11 mouse cellular contexts compared by ENCODE assay signal in the genomic region with DNA sequence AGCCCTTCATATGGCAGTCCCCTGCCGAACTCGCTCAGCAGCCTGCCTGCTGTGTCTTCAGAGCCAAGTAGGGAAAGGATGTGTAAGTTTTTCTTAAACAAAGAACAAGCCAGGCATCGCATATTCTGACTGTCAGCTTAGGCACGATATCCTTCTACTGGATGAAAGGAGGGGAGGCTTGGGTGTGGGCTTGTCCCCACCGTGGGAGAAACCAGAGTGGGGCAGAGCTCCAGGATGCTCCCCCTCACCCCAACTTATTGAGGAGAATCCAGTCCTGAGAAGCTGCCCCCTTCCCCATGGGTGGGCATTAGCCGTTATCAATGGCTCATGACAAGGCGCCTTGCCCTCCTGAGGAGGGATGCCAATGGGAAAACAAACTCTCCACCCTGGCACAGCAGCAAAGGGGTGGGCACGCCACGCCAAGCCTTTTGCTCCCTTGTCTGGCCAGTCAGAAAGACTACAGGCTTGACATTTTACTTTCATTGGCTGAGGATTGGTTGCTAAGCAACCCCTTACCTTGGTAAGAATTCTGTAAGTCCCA. TPM values are rescaled to one million over a fixed set of nuclear protein-coding genes. Genes with fewer than 3 reads are reported as not detected.
DNase-seq lines count a peak whose midpoint lies in the region; ATAC-seq and TF ChIP-seq lines count a peak whose summit lies in the region.
"Had no signal": no experiment of that assay in that cellular context is flagged by ENCODE, and none has a peak within 500 bp of the region (broad histone marks: within the 10 kb centered on the region; RNA-seq: fewer than 3 reads in every experiment).

No protein-coding gene starts in this region.

- H3K4me2 ChIP-seq in hindbrain, embryonic 11.5 days (replicated peaks; ENCODE audit: low read depth, low read length) = no peak overlapping the region
- H3K4me2 ChIP-seq in midbrain, embryonic 13.5 days (replicated peaks) = peak overlapping the region; percentile 55
- H3K4me2 ChIP-seq: heart, embryonic 13.5 days had no signal

- DNase-seq in hindbrain, embryonic 11.5 days (ENCODE audit: low spot score) = no peak
- DNase-seq in hindbrain, embryonic 10.5 days (ENCODE audit: low spot score) = no peak
- peak; percentile 34 to 46 for DNase-seq in layer of hippocampus, adult 2 months (ENCODE audit: low spot score in 2 of 2)
- peak; percentile 69 for DNase-seq in telencephalon, adult 2 months (ENCODE audit: low read depth, low spot score)
- no peak for DNase-seq in urinary bladder, adult 2 months (ENCODE audit: low spot score)
- no peak for DNase-seq in gastrocnemius, postnatal 4 days (ENCODE audit: low spot score in 2 of 2)
- DNase-seq in heart, postnatal 14 days = no peak

- intact Hi-C loops in heart, postnatal 14 days (cut with DNase I) = no loop called here

- H3K4me1 ChIP-seq in hindbrain, embryonic 11.5 days (replicated peaks; ENCODE audit: control insufficient read depth, insufficient read depth, low read length) = no peaks in the 10 kb centered on the region; the same call in 1 of the 2 replicates
- peaks cover 21% of the 10 kb centered on the region for H3K4me1 ChIP-seq in hindbrain, embryonic 10.5 days (replicated peaks)
- H3K4me1 ChIP-seq in midbrain, embryonic 13.5 days (replicated peaks) = peaks cover 12% of the 10 kb centered on the region
- H3K4me1 ChIP-seq: heart, embryonic 13.5 days had no signal

- no peak overlapping the region for H3K27ac ChIP-seq in hindbrain, embryonic 11.5 days (ENCODE audit: low read depth, low read length)
- no peak overlapping the region for H3K27ac ChIP-seq in hindbrain, embryonic 10.5 days
- H3K27ac ChIP-seq in layer of hippocampus, adult 2 months = peak overlapping the region; percentile 48; the same call in 1 of the 2 replicates
- peak overlapping the region; percentile 44 for H3K27ac ChIP-seq in midbrain, embryonic 13.5 days
- H3K27ac ChIP-seq: heart, embryonic 13.5 days had no signal

- no peak for TF ChIP-seq CTCF in layer of hippocampus, adult 2 months (conservative IDR thresholded peaks at IDR 0.05)

- no peaks in the 10 kb centered on the region for H3K36me3 ChIP-seq in hindbrain, embryonic 11.5 days (ENCODE audit: control insufficient read depth, insufficient read depth, low read length)
- H3K36me3 ChIP-seq in hindbrain, embryonic 10.5 days = no peaks in the 10 kb centered on the region
- H3K36me3 ChIP-seq in midbrain, embryonic 13.5 days = no peaks in the 10 kb centered on the region
- H3K36me3 ChIP-seq: heart, embryonic 13.5 days had no signal

- no peaks in the 10 kb centered on the region for H3K27me3 ChIP-seq in hindbrain, embryonic 11.5 days (ENCODE audit: control insufficient read depth, insufficient read depth, low read length)
- peaks cover 5% of the 10 kb centered on the region; the same call in 1 of the 2 replicates for H3K27me3 ChIP-seq in hindbrain, embryonic 10.5 days (ENCODE audit: insufficient read depth, poor library complexity, severe bottlenecking)
- H3K27me3 ChIP-seq in midbrain, embryonic 13.5 days = peaks cover 42% of the 10 kb centered on the region

- H3K9ac ChIP-seq in hindbrain, embryonic 11.5 days (ENCODE audit: low read depth, low read length) = no peak overlapping the region
- peak overlapping the region; percentile 15; the same call in 1 of the 2 replicates for H3K9ac ChIP-seq in midbrain, embryonic 13.5 days (replicated peaks)
- H3K9ac ChIP-seq: heart, embryonic 13.5 days had no signal

- H3K9me3 ChIP-seq in hindbrain, embryonic 11.5 days (ENCODE audit: control insufficient read depth, low read length) = no peaks in the 10 kb centered on the region
- no peaks in the 10 kb centered on the region for H3K9me3 ChIP-seq in hindbrain, embryonic 10.5 days
- no peaks in the 10 kb centered on the region for H3K9me3 ChIP-seq in midbrain, embryonic 13.5 days
- H3K9me3 ChIP-seq: heart, embryonic 13.5 days had no signal

- no peak overlapping the region for H3K4me3 ChIP-seq in hindbrain, embryonic 11.5 days (ENCODE audit: low read depth, low read length)
- H3K4me3 ChIP-seq in hindbrain, embryonic 10.5 days = no peak overlapping the region
- H3K4me3 ChIP-seq in layer of hippocampus, adult 2 months = peak overlapping the region; percentile 39
- peak overlapping the region; percentile 25 for H3K4me3 ChIP-seq in midbrain, embryonic 13.5 days (replicated peaks)
- H3K4me3 ChIP-seq: heart, embryonic 13.5 days had no signal

- 28% methylated on average over 9 of the region's 9 CpGs for WGBS in hindbrain, embryonic 11.5 days
- 23% methylated on average over 9 of the region's 9 CpGs for WGBS in hindbrain, embryonic 10.5 days
- WGBS in midbrain, embryonic 13.5 days = 6% methylated on average over 9 of the region's 9 CpGs

- peak; percentile 61 for ATAC-seq in hindbrain, embryonic 11.5 days (ENCODE audit: low FRiP score)
- ATAC-seq in midbrain, embryonic 13.5 days = peak; percentile 89
- ATAC-seq: CD4-positive, CD25-positive, alpha-beta regulatory T cell, adult 4 months had no signal

RNA-seq across cellular contexts. Expression of a gene that starts 10.1 kb away (rescaled TPM):
- polyA plus RNA-seq in hindbrain, embryonic 11.5 days (2014; fragmentation: Nextera tagmentation; extraction: Ambion mirVana) = 5.9 and 7.1 TPM in 2 replicates
- polyA plus RNA-seq in hindbrain, embryonic 10.5 days (2016; fragmentation: Nextera tagmentation; extraction: Ambion mirVana) = 5.1 and 6.7 TPM in 2 replicates
- 1 to 10 TPM; 5.5 to 6.8 TPM for total RNA-seq in layer of hippocampus, adult 2 months (2021)
- polyA plus RNA-seq in midbrain, embryonic 13.5 days (2015; fragmentation: Nextera tagmentation; extraction: Ambion mirVana) = 4.1 and 4.8 TPM in 2 replicates
- 2.1 and 3.0 TPM in 2 replicates for polyA plus RNA-seq in urinary bladder, adult 2 months (2012; rRNA removed)
- 10 to 100 TPM; 35.8 to 38.0 TPM for total RNA-seq in gastrocnemius, postnatal 4 days (2021)
- 10 to 100 TPM; 45.9 to 46.8 TPM for total RNA-seq in heart, postnatal 14 days (2021)
- total RNA-seq: megakaryocyte progenitor cell, adult 5-6 weeks had no signal
- polyA plus RNA-seq: CD4-positive, CD25-positive, alpha-beta regulatory T cell, adult 4 months had no signal

Comparison
In these comparisons a context has a peak if more than half of its experiments do, and no peak if none do; other contexts are left out.
1. DNase-seq: peak in layer of hippocampus, adult 2 months (2 of 2) and telencephalon, adult 2 months (single experiment); none in hindbrain, embryonic 11.5 days (single experiment), hindbrain, embryonic 10.5 days (single experiment), urinary bladder, adult 2 months (single experiment), gastrocnemius, postnatal 4 days (0 of 2) and heart, postnatal 14 days (0 of 2).
2. H3K27ac ChIP-seq: peak in layer of hippocampus, adult 2 months (single experiment) and midbrain, embryonic 13.5 days (single experiment); none in hindbrain, embryonic 11.5 days (single experiment) and hindbrain, embryonic 10.5 days (single experiment).
3. H3K4me3 ChIP-seq: peak in layer of hippocampus, adult 2 months (single experiment) and midbrain, embryonic 13.5 days (single experiment); none in hindbrain, embryonic 11.5 days (single experiment) and hindbrain, embryonic 10.5 days (single experiment).